Mouse (Mus musculus) MN1 (cell line): ENCODE data around the gene Klhl3.

Experiments
- DNase-seq: peaks from one replicate; pipeline ENCODE4 v3.0.0-alpha.2; 2016; ENCODE audit warnings: low spot score

Klhl3 gene

DNA sequence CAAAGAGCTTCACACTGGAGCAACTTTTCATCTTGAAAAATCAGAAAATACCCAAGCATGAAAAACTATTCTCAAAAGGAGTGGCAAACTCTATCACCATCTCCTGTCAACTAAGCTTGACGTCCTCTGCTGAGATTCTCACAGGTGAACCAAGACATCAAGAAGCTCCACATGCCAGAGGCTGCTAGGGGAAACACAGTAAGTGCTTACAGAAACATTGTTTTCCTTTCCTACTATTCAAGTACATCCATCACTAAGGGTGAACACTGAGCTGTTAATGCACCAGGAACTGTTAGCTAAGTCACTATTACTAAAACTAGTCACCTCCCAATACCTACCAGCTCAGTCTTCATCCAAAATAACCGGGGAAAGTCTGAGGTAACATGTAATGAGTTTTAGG, 11.6 kb upstream of the Klhl3 start:
- DNase-seq: no peak

GRCm38 (mm10) chr13:58124278-58124677, 10.9 kb upstream of the Klhl3 start:
- no peak for DNase-seq

DNA sequence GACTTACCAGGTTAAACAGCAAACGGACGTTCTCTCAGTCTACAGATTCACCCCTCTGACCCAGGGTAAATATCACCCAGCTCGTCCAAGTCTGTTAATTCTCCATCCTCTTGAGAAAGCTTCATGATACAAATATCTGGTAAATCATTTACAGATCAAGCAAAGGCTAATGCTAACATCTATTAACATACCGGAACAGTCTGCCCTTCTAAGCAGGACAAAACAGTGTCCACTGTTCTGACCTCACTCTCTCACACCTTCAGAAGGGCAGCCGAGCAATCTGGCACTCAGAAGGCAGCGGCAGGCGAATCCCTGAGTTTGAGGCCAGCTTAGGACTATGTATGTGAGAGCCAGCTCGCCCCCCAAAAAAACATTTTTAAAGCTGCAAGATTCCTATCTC, 10.0 kb upstream of the Klhl3 start:
- no peak for DNase-seq

DNA sequence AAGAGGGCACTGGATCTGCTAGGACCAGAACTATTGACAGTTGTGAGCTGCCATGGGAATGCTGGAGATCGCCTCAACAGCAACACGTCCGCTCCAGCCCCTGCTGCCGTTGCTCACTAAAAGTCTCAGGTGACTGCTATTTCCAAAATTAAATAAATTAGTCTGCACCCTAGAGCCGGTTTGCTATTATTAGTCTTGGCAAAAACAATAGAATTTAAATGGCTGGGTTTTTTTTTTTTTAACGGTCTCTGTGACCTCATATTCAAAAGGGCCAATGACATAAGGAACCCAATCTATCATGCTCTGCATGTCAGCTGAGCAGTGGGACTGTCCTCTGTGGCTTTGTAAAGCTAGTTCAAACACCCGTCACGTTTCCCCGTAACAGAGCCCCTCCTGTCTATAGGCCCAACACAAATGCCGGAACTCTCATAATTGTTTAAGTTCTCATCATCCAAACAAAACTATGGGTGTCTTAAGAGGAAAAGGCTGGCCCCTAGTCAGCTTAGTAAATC, 9.4 kb upstream of the Klhl3 start:
- no peak for DNase-seq

DNA sequence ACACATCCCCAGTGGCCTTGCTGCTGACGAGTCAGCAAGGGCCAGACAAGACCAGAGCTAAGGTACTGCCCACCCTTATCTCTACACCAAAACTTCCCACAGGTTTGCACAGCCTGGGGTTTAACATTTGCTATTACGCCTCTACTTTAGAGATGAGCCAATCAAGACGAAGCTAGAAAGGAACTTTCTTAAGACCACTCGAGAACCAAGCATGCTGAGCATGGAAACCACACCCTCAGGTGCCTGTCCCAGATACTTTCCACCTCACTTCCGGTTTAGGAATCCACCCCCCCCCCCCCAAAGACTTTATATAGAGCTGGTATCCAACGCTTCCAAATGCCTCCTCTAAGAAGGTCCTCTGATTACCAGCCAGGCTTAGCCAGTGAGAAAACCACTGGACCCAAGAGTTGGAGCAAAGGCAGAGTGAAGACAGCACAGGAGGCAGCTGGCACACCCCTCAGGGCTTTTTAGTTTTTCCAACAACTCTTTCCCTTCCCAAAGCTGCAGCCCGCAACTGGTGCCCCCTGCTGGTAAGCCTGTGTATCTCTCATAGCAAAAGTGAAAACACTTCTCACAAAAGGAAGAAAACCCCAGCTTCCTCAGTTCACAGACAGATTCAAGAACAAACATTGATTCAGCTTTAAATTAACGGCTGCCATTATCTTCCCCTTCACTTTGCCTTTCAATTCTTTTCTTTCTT, 4.1 kb upstream of the Klhl3 start:
- no peak for DNase-seq

DNA sequence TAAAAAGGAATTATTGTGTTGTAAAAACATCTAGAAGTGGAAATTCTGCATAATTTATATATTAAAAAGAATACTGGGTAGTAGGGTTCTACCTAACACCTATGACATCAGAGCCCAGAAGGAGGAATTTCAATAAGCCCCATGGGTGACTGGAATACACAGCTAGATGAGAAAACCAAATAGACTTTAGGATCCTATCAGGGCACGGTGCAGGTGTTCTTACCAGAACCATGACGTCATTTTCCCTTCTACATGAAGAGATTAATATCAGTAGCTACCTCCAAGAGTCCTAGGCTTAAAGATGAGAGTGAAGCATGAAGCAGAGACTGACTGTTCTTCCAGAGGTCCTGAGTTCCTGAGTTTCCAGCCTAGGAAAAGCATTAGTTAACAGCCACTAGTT, 3.4 kb upstream of the Klhl3 start:
- no peak for DNase-seq

GRCm38 (mm10) chr13:58115227-58115626, 1.8 kb upstream of the Klhl3 start:
- DNase-seq: peak; percentile 30

GRCm38 (mm10) chr13:58112601-58113041, 771 bp downstream of the Klhl3 start:
- peak; percentile 33 for DNase-seq

DNA sequence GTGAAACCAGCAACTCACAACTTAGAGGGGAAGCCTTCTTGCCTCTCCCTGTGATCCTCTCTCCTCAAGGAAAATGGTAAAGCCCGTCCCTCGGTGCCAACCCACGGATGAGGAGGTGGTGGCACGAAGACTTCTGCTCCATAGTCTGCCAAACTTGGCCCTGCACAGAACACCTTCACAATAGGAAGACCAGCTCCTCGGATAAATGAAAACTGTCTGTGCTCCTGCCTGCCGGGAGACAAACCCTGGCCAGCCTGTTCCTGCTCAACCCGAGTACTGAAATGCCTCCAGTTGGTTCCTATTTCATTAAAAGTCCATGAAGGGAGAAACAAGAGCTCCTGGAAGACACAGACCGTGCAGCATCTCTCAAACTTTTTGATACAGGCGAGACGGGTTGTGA, 1.2 kb downstream of the Klhl3 start:
- DNase-seq: no peak

DNA sequence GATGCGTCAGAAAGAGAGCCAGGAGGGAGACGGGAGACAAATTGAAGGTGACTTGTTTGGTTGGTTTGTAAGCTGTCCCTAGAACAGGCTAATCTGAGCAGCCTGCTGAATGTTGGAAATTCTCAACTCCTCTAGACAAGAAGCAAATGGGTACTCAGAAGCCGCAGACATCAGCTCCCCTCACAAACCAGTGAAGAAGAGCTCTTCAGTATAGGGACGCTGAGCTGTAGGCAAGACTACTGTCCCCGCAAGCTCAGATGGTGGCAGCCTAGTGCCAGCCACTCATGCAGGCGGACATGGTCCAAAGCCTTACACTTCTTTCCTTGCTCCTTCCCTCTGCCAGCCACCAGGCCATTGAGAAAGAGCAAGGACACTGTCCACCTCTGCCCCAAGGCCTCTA, 2.1 kb downstream of the Klhl3 start:
- DNase-seq: no peak

DNA sequence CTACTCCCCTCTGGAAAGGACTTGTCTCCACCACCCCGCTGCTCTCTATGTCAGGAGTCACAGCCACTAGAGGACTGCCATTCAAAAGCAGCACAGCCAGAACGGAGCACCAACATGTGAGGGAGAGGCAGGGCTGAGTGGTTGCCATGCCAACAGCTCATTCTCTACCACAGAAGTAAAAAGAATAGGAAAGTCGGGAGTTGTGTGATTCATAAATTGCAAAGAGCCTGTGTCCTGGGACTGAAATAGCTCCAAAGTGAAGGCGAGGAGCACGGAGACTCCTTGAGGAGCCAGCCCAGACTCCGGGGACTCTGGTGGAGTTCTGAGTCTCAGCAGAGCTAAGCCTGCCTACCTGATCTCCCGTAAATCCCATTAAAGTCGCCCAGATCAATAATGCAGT, 22.7 kb downstream of the Klhl3 start:
- no peak for DNase-seq

GRCm38 (mm10) chr13:58084396-58084795, 29.0 kb downstream of the Klhl3 start:
- DNase-seq: no peak

- no peak for DNase-seq
Observed at GRCm38 (mm10) chr13:58083521-58083920, 29.9 kb downstream of the Klhl3 start.

DNA sequence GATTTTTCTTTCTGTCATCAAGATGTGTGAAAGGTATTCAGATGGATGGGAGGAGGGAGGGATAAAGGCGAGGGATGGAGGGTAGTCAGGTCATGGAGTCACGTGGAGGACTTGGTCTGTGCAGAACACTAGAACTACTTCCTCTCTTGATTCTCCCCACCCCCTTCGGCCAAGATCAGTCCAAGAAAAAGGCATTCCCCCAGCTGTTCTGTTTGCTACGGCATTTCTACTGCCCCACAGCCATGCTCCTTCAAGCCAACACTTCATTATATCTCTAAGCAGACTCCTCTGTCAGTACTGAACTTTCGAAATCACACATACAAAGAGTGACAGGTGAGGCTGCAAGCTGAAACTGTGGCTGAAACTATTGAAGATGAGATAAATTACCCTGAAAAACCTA, 30.3 kb downstream of the Klhl3 start:
- DNase-seq: no peak

DNA sequence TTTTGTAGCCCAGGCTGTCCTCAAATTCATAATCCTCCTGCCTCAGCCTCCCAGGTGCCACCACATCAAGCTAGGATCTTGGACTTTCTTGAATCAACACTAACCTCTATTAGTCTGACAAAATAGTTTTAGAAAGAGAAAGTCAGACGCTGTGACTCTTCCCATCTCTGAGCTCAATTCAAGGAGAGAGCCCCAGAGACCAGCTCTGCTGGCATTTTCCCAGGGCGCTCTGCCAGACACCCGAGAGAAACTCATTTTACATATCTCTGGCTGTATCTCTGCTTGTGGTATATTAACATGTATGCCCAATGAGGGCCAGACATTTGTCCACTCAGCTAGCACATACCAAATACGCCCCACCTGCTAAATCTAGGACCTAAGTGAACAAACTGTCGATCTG, 35.0 kb downstream of the Klhl3 start:
- DNase-seq: no peak

- no peak for DNase-seq
Observed at GRCm38 (mm10) chr13:58074881-58075280, 38.5 kb downstream of the Klhl3 start.

DNA sequence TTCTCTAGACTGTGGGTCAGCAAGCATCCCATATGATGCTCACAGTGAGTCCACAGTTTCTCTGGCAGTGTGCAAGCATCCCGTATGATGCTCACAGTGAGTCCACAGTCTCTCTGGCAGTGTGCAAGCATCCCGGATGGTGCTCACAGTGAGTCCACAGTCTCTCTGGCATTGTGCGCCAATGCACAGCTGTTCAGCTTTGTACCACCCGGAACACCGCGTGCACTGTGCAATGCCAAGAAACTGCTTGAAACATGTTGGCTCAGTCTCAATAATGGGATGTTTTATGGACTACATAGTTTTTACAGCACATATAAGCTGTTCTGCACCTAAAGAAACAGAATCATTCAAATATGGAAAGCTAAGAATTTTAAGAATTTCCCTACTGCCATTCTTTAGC, 38.9 kb downstream of the Klhl3 start:
- no peak for DNase-seq

DNA sequence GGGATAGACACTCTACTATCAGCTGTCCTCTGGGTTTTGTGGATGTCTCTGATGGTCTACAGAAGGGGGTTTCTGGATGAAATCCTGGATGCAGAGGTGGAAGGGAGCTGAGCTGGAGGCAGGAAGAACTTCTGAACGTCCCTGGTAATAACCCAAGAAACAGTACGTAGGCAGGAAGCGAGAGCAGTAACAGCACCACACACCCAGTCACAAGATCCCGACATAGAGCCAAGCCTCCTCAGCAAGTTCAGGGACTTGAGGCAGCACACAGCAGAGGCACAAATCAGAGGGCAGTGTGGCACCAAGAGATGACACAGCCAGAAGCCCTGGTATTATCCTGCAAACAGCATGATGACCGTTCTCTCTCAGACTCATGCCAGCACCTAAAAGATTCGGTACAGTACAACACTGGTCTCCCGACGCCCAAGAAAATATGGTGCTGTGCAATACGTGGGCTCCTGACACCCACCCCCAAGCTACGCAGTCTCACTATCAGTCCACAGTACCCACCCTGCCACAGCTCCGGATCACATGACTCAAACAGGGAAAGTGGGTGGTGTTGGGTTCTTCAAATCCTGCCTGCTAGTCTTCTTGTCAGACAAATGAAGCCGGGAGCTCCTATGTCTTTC, 40.0 kb downstream of the Klhl3 start:
- no peak for DNase-seq

- DNase-seq: no peak
Observed at GRCm38 (mm10) chr13:58071209-58071608, 42.2 kb downstream of the Klhl3 start.

DNA sequence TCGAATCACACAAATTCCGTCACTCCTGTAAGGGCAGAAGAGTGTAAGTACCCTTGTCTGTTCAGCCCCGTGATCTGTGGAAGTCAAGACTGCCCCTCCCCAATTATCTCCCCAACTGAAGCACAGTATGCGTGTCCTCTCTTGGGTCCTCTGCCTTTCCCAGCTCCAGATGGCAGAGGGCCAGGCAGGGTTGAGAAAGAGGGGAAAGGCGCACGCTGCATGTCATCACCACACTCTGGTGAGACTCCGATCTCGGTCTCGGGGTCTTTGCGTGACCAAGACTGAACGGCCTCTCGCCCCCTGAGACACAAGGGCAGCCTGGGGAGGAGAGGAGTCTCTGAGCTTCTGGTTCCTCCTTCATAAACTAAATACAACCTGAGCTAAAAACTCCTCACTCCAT, 42.9 kb downstream of the Klhl3 start:
- DNase-seq: no peak

GRCm38 (mm10) chr13:58068421-58069209, 44.8 kb downstream of the Klhl3 start:
- DNase-seq: no peak

GRCm38 (mm10) chr13:58067540-58068103, 45.8 kb downstream of the Klhl3 start:
- DNase-seq: no peak
